Comparison of ENCODE assay signal across 9 mouse cellular contexts in the genomic region with DNA sequence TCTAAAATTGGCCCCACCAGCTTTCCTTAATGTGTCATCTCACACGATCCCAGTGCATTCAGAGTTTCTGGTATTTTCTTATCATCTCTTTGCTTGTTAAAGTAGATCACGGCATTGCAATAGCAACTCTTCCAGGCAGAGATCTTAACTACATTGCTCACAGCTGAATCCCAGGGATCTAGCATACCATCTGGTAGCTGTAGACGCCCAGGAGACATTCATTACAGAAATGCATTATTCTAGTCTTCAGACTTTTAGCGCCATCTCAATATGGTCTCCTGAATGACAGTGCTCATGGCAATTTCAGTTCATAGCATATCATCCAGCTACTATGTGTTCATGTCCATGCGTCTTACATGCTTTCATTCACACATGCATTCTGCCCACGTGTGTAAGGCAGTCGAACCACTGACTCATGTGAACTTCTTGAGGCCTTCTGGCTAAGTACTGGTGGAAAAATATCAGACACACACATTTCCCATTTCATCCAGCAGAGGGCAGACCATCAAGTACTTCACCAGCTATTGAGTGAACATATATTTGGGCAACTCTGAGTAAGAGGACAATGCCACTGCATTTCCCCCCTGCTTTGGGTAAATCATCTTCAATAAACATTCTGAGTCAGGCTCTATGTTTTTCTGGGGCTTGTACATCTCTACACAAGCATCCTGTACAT.
DNase-seq lines count a peak whose midpoint lies in the region; ATAC-seq lines count a peak whose summit lies in the region.
"Had no signal": no experiment of that assay in that cellular context is flagged by ENCODE, and none has a peak within 500 bp of the region (broad histone marks: within the 10 kb centered on the region; RNA-seq: fewer than 3 reads in every experiment).

No protein-coding gene starts in this region.

- no peak overlapping the region for H3K9ac ChIP-seq in forebrain, embryonic 13.5 days
- H3K9ac ChIP-seq in hindbrain, embryonic 14.5 days, result no peak overlapping the region
- H3K9ac ChIP-seq: heart, embryonic 15.5 days had no signal

- peak; percentile 52 to 55 for DNase-seq in urinary bladder, adult 18-20 months (ENCODE audit: low spot score in 2 of 2)
- DNase-seq in urinary bladder, postnatal 10 days (ENCODE audit: low spot score), result no peak
- peak; percentile 91 for DNase-seq in brain, adult 2 months (ENCODE audit: low read depth, low spot score)
- peak; percentile 88 for DNase-seq in hindbrain, embryonic 14.5 days (ENCODE audit: low spot score)
- peak; percentile 48 to 89 for DNase-seq in left cerebral cortex, adult 9 months (ENCODE audit: low spot score in 2 of 2)
- peak; percentile 73 to 76 for DNase-seq in urinary bladder, postnatal 36 days (ENCODE audit: low spot score in 2 of 2)

- H3K36me3 ChIP-seq in forebrain, embryonic 13.5 days (ENCODE audit: poor library complexity, severe bottlenecking), result no peaks in the 10 kb centered on the region
- no peaks in the 10 kb centered on the region for H3K36me3 ChIP-seq in hindbrain, embryonic 14.5 days (replicated peaks; ENCODE audit: control insufficient read depth, insufficient read depth)
- H3K36me3 ChIP-seq: heart, embryonic 15.5 days had no signal

- no peak overlapping the region for H3K4me2 ChIP-seq in forebrain, embryonic 13.5 days
- no peak overlapping the region for H3K4me2 ChIP-seq in hindbrain, embryonic 14.5 days (replicated peaks)
- H3K4me2 ChIP-seq: heart, embryonic 15.5 days had no signal

- no peak overlapping the region for H3K4me3 ChIP-seq in forebrain, embryonic 13.5 days
- H3K4me3 ChIP-seq in hindbrain, embryonic 14.5 days (replicated peaks; ENCODE audit: low read length), result no peak overlapping the region
- H3K4me3 ChIP-seq: heart, embryonic 15.5 days had no signal

- no peaks in the 10 kb centered on the region for H3K9me3 ChIP-seq in forebrain, embryonic 13.5 days (replicated peaks)
- no peaks in the 10 kb centered on the region for H3K9me3 ChIP-seq in hindbrain, embryonic 14.5 days (ENCODE audit: control insufficient read depth, low read length)
- H3K9me3 ChIP-seq: heart, embryonic 15.5 days had no signal

- ATAC-seq in forebrain, embryonic 13.5 days, result 0 out of 2 replicates have a peak, but pooled peaks have one; percentile 52
- no peak for ATAC-seq in hindbrain, embryonic 14.5 days (ENCODE audit: low FRiP score)
- peak; percentile 73; the same call in 1 of the 2 replicates for ATAC-seq in neutrophil, adult 5-6 weeks (ENCODE audit: extremely low read depth, insufficient number of reproducible peaks, low FRiP score, poor library complexity, severe bottlenecking)

- no peaks in the 10 kb centered on the region for H3K4me1 ChIP-seq in forebrain, embryonic 13.5 days
- no peaks in the 10 kb centered on the region for H3K4me1 ChIP-seq in hindbrain, embryonic 14.5 days (replicated peaks; ENCODE audit: control insufficient read depth, insufficient read depth, low read length)
- H3K4me1 ChIP-seq: heart, embryonic 15.5 days had no signal

- no peak overlapping the region for H3K27ac ChIP-seq in forebrain, embryonic 13.5 days
- H3K27ac ChIP-seq in hindbrain, embryonic 14.5 days, result no peak overlapping the region
- H3K27ac ChIP-seq: heart, embryonic 15.5 days had no signal

- no peaks in the 10 kb centered on the region; the same call in 1 of the 2 replicates for H3K27me3 ChIP-seq in forebrain, embryonic 13.5 days
- H3K27me3 ChIP-seq in hindbrain, embryonic 14.5 days (ENCODE audit: control insufficient read depth, insufficient read depth, low read length), result no peaks in the 10 kb centered on the region

- WGBS in forebrain, embryonic 13.5 days, result 69% methylated on average over 7 of the region's 7 CpGs
- WGBS in hindbrain, embryonic 14.5 days, result 70% methylated on average over 7 of the region's 7 CpGs
